Mouse (Mus musculus): ENCODE results near the gene Crebrf.

Gene Crebrf

DNA sequence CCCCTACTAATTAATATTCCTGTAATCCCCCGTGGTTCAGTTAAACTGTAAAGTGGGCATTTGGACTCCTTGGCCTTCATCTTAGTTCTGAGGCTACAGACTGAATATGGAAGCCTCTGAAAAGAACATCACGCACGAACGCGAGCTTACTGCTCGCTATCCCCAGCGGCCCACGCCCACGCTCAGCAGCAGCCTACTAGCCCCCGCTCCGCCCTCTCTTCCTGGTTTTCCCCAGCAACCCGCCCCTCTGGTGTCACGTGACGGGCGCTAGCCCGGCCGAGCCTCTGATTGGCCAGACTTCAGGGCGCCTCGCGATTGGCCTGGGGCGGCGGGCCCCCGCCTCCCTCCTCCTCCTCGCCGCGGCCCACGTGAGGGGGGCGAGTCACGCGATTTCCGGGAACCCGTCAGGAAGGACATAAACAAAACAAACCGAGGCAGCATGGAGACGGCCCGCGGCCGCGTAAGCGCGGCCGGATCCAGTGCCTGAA is at the start of gene Crebrf:
Gene Crebrf, plus strand, starts transcription at position 380 of the 488 bp plus-strand sequence.
- in situ Hi-C loops (cut with MboI, MseI) = no loop called here

DNA sequence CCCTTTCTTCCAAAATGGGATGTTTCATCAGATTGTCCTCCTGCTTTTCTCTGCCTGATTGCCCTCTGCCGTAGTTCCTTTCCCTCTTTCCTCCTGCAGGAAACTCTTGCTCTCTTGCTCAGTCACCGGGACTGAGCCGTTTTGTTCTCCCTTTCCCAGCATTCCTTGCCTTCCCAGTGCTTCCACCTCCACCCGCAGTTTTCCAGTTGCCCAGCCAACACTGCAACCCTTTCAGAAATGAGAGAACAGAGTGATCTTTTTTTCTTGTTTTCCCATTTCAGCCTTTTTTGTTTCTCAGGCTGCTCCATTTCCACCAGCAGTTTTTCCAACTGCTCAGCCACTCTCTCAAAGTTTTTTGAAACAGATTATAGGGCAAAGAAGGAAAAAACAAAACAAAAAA is 44.2 kb upstream of the Crebrf start:
- in situ Hi-C loops (cut with MboI, MseI) = no loop called here

DNA sequence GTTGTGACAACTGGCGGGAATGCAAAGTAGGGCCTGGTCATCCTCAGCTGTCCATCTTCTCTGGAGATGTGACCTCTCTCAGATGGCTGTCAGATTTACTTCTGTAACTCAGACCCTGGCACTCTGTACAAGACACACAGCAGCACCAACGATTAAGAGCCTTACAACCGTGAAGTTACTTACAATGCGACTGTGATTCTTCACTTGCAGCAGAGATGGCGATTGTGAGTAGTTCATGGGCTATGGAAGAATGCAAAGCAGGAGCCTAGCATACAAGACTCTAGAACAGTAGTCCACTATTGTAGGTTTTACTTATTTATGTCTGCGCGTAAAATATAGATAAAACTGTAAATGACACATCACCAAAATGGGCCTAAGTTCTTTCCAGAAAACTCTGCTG is 39.6 kb upstream of the Crebrf start:
- in situ Hi-C loops (cut with MboI, MseI) = no loop called here

- in situ Hi-C loops (cut with MboI, MseI) = no loop called here
Observed at GRCm38 (mm10) chr17:26676252-26676615, 39.2 kb upstream of the Crebrf start.

DNA sequence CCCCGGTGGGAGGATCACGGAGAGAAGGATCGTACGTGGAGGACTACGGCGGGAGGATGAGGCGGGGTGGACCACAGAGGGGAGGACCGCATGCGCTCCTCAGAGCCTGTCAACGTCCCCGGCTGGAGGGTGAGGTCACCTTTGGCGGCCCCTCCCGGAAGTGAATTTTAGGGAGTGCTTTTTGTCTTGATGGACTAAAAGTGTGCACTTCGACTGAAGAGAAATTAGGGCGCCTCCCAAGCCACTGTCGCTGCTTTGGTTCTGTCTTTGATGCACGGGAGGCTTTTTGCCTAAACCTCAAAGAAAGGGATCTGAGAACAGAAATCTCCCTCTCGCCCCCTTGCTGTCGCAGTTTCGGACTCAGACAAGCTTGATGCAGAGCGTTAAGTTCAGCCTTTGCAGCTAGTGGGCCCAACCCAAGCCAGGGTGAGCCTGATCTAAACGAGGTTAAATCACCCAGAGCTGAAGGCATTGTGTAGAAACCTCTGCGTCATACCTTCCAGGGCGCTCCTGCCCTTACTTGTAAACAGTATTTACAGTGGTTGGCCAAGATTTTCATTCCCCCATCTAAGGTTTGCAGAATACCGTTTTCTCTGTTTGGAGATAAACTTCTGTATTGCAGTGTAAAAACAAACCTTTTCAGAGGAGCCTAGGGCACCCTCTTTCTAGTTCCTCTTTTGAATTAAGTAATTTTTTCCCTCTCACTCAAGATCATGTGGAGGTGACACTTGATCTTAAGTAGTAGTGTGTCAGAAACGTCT is 38.7 kb upstream of the Crebrf start:
- in situ Hi-C loops (cut with MboI, MseI) = no loop called here

- in situ Hi-C loops (cut with MboI, MseI) = no loop called here
Observed at GRCm38 (mm10) chr17:26677711-26678637, 37.5 kb upstream of the Crebrf start.

GRCm38 (mm10) chr17:26681276-26681675 is 34.2 kb upstream of the Crebrf start:
- in situ Hi-C loops (cut with MboI, MseI) = no loop called here

- in situ Hi-C loops (cut with MboI, MseI) = no loop called here
Observed at GRCm38 (mm10) chr17:26686334-26687000, 29.0 kb upstream of the Crebrf start.

DNA sequence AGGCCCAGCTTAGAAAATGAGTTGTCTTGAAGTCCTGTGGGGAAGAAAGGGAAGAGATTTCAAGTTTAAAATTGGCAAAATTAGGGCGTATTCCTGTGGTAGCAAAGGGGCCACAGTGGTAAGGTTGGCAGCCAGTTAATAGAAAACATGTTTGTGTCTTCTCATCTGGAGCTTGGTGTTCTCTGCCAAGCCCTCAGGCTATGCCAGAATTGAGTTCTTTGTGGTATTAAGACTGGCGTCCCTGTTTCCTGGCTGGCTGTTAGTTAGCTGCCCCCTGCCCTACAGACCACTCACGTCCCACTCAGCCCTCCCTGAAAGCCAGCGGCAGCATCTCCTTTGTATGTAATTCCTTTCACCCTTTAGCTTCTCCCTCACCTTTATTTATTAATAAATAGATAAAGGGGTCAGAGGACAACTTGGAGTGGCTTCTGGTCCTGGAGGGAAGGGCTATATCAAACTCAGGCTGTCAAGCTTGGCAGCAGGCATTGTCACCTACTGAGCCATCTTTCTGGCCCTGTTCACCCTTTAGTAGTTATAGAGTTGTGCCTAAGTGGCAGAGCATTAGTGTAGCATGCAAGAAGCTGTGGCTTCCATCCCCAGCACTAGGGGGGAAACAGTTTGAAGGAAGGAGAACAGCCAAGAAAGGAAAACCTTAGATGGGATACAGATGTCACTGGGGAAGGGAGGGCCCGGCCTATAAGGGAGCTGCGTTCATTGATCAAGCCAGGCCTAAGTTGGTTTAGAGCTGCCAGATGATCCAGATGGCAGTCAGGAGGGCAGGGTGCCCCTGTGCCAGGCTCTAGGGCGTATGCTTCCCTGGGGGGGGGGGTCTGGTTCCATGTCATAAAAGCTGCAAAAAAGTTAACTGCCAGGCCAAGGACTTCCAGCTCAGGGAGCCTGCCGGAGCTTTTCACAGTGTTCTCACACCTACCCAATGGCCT is 26.4 kb upstream of the Crebrf start:
- in situ Hi-C loops (cut with MboI, MseI) = no loop called here

GRCm38 (mm10) chr17:26689810-26690209 is 25.6 kb upstream of the Crebrf start:
- in situ Hi-C loops (cut with MboI, MseI) = no loop called here

GRCm38 (mm10) chr17:26690236-26690635 is 25.2 kb upstream of the Crebrf start:
- in situ Hi-C loops (cut with MboI, MseI) = no loop called here

DNA sequence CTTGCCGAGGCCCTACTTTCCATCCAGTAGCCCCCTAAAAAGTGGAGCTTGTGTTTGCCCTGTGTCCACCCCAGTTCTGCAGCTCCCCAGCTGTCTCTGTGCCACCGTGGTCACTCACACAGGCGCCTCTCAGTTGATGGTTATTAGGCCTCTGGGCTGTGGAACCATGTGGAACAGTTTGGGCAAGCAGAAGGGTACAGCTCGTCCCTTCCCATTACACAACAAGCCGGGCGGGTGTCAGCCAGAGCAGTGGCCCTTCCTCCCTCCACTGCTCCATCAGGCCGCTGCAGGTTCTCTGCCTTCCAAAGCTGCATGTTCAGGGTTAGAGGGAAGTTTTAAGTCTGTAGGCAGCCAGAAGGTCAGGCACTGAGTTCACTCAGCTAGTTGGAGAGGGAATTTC is 24.3 kb upstream of the Crebrf start:
- in situ Hi-C loops (cut with MboI, MseI) = no loop called here

DNA sequence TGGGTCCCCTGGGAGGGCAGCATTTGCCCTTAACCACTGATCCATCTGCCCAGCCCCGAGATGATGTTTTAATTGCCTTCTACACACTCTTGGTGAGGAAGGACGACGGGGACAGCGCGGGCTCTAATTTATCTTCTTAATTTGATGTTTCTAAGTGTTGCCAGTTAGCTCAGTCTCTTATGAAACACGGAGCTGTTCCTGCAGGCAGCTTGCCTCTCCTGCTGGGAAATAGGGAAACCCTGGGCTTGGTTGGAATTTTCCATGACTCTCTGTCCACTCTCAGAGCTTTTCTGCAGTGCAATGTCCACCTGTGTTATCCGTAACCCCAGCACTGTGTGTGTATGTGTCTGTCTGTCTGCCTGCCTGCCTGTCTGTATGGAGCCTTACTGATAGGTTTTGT is 22.0 kb upstream of the Crebrf start:
- in situ Hi-C loops (cut with MboI, MseI) = no loop called here

GRCm38 (mm10) chr17:26694171-26694570 is 21.3 kb upstream of the Crebrf start:
- in situ Hi-C loops (cut with MboI, MseI) = no loop called here

DNA sequence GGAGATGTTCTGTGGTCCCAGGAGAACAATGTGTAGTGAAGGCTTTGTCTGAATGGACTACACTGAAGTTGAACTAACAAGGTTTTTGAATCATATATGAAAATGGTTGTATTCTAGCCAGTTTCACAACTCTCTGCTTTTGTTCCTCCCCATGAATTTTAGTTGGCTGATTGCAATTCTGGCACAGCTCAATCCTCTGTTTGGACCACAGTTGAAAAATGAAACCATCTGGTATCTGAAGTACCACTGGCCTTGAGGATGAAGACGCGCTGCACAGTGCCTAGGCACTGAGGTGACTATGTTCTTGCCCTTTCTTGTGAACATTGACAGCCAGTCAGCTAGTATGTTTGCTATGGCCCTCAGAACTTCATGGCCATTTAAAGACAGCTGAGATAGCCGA is 20.3 kb upstream of the Crebrf start:
- in situ Hi-C loops (cut with MboI, MseI) = no loop called here

DNA sequence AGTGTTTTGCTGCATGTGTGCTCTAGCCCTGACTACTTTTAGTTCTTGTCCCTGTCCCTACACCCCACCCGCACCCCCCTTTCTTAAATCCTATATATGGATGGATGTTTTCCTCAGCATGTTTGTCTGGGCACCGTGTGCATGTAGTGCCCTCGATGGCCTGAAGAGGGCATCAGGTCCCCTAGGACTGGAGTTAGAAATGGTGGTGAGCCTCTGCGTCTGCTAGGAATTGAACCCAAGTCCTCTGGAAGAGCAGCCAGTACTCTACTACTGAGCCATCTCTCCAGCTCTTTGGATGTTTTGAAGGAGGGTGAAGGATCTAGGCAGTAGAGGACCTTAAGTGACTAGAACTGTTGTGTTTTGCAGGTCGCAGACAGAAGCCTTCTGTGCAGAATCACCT is 16.6 kb upstream of the Crebrf start:
- in situ Hi-C loops (cut with MboI, MseI) = no loop called here

GRCm38 (mm10) chr17:26699819-26700616 is 15.4 kb upstream of the Crebrf start:
- in situ Hi-C loops (cut with MboI, MseI) = loop anchor here (10.0 kb wide), 1 partner anchor 175 kb away; no protein-coding TSS in a partner anchor

DNA sequence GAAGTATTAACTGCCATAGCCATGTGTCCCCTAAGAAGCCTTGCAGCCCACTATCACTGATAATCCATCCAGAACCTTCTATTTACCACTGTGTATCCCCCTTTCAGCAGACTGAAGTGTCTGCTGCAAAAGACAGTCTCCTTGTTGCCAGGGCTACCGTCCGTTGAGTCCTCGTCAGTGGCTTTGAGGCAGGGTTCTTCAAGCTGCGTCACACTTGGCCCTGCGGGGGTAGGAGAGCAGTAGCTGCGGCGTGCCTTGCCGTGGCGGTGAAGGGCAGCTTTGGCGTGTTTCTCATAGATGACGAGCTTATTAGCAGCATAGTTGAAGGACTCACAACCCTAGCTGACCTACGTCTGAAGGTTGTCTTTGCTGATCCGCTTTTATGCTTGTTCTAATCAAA is 13.9 kb upstream of the Crebrf start:
- in situ Hi-C loops (cut with MboI, MseI) = loop anchor here (10.0 kb wide), 1 partner anchor 173 kb away; no protein-coding TSS in a partner anchor

GRCm38 (mm10) chr17:26702621-26703020 is 12.8 kb upstream of the Crebrf start:
- in situ Hi-C loops (cut with MboI, MseI) = loop anchor here (10.0 kb wide), 1 partner anchor 172 kb away; no protein-coding TSS in a partner anchor

DNA sequence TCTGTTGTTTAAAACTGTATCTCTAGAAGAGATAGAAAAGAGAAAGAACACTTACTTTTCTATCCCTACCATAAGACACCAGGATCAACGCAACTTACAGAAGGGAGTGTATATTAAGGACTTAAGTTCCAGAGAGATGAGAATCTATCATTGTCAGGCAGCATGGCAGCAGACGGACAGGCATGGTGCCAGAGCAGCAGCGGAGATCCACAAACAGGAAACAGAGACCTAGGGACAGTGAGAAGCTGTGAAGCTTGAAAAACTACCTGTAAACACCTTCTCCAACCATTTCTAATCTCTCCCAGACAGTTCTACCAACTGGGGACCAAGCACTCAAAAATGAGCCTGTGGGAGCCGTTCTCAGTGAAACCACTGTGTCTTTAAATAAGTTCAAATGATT is 11.8 kb upstream of the Crebrf start:
- in situ Hi-C loops (cut with MboI, MseI) = loop anchor here (10.0 kb wide), 1 partner anchor 171 kb away; no protein-coding TSS in a partner anchor

Measured in T-helper 1 cell (primary cell).